Mouse (Mus musculus) spleen, adult 2 months (tissue): Measurements from ENCODE around the gene Spib.

Source experiments
- CTCF ChIP-seq: fragments of 200-500 bp; IDR thresholded peaks from 2 replicates; pipeline ENCODE4 v1.5.1; 2011; ENCODE audit warnings: mild to moderate bottlenecking, inconsistent platforms; ENCODE audit not compliant: insufficient read depth, insufficient read length, insufficient replicate concordance; ENCODE audit errors: extremely low read depth
- POLR2A ChIP-seq: fragments of 200-500 bp; IDR thresholded peaks from 2 replicates; pipeline ENCODE4 v1.6.1; 2011; ENCODE audit warnings: low read depth, low read length, inconsistent platforms

- TF ChIP-seq CTCF (no peak), POLR2A (no peak)
These were observed 21.4 kb upstream of the Spib start for GRCm38 (mm10) chr7:44553196-44553764.
